Mouse (Mus musculus): ENCODE results near the gene Cbfa2t3. TPM values are rescaled to one million over a fixed set of nuclear protein-coding genes. Genes with fewer than 3 reads are reported as not detected.
A peak's percentile ranks its signal among the peaks of the same experiment; 100 is the strongest.

Gene Cbfa2t3
- total and polyA plus RNA-seq, 2 experiments from 2014 or later, result 5.6 to 9.5 TPM

- Histone ChIP-seq H3K27ac (ENCODE audit: low read depth, low read length) (no peak overlapping the region), H3K27me3 (ENCODE audit: insufficient read depth, low read length) (no peaks in the 10 kb centered on the region), H3K9me3 (ENCODE audit: low read length) (no peaks in the 10 kb centered on the region), H3K4me3 (ENCODE audit: low read depth, low read length) (no peak overlapping the region), H3K9ac (no peak overlapping the region), H3K36me3 (ENCODE audit: insufficient read depth) (no peaks in the 10 kb centered on the region), H3K4me1 (ENCODE audit: insufficient read depth) (peaks cover 31% of the 10 kb centered on the region), H3K4me2 (ENCODE audit: low read depth) (no peak overlapping the region)
- ATAC-seq, result no peak
- WGBS, result 86% methylated on average over 2 of the region's 2 CpGs
- DNase-seq, result no peak
- TF ChIP-seq CTCF (IDR thresholded peaks at IDR 0.05; ENCODE audit: low read depth), result no peak
Observed at GRCm38 (mm10) chr8:122661894-122662293, 37.0 kb downstream of the Cbfa2t3 start.

- 28% methylated on average over 7 of the region's 7 CpGs for WGBS
- Histone ChIP-seq H3K27me3 (ENCODE audit: insufficient read depth, low read length) (no peaks in the 10 kb centered on the region), H3K4me1 (ENCODE audit: insufficient read depth) (peaks cover 24% of the 10 kb centered on the region), H3K36me3 (ENCODE audit: insufficient read depth) (no peaks in the 10 kb centered on the region), H3K9me3 (ENCODE audit: low read length) (no peaks in the 10 kb centered on the region), H3K4me3 (ENCODE audit: low read depth, low read length) (no peak overlapping the region), H3K27ac (ENCODE audit: low read depth, low read length) (no peak overlapping the region), H3K9ac (no peak overlapping the region), H3K4me2 (ENCODE audit: low read depth) (no peak overlapping the region)
- DNase-seq (no peak), ATAC-seq (peak; percentile 44)
- no peak for TF ChIP-seq CTCF (IDR thresholded peaks at IDR 0.05; ENCODE audit: low read depth)
Observed at GRCm38 (mm10) chr8:122661138-122661537, 37.8 kb downstream of the Cbfa2t3 start.

GRCm38 (mm10) chr8:122660022-122660421, 38.9 kb downstream of the Cbfa2t3 start:
- WGBS, result 76% methylated on average over 2 of the region's 2 CpGs
- Histone ChIP-seq H3K9me3 (ENCODE audit: low read length) (no peaks in the 10 kb centered on the region), H3K4me3 (ENCODE audit: low read depth, low read length) (no peak overlapping the region), H3K9ac (no peak overlapping the region), H3K27ac (ENCODE audit: low read depth, low read length) (no peak overlapping the region), H3K36me3 (ENCODE audit: insufficient read depth) (no peaks in the 10 kb centered on the region), H3K4me1 (ENCODE audit: insufficient read depth) (peaks cover 14% of the 10 kb centered on the region), H3K27me3 (ENCODE audit: insufficient read depth, low read length) (no peaks in the 10 kb centered on the region), H3K4me2 (ENCODE audit: low read depth) (no peak overlapping the region)
- no peak for DNase-seq
- TF ChIP-seq CTCF (IDR thresholded peaks at IDR 0.05; ENCODE audit: low read depth), result peak; percentile 64
- no peak for ATAC-seq

GRCm38 (mm10) chr8:122658807-122659160, 40.1 kb downstream of the Cbfa2t3 start:
- Histone ChIP-seq H3K4me1 (ENCODE audit: insufficient read depth) (peaks cover 8% of the 10 kb centered on the region), H3K27me3 (ENCODE audit: insufficient read depth, low read length) (no peaks in the 10 kb centered on the region), H3K36me3 (ENCODE audit: insufficient read depth) (no peaks in the 10 kb centered on the region), H3K9ac (no peak overlapping the region), H3K4me3 (ENCODE audit: low read depth, low read length) (no peak overlapping the region), H3K27ac (ENCODE audit: low read depth, low read length) (no peak overlapping the region), H3K4me2 (ENCODE audit: low read depth) (no peak overlapping the region), H3K9me3 (ENCODE audit: low read length) (no peaks in the 10 kb centered on the region)
- 77% methylated on average over 9 of the region's 9 CpGs for WGBS
- no peak for TF ChIP-seq CTCF (IDR thresholded peaks at IDR 0.05; ENCODE audit: low read depth)
- DNase-seq (no peak), ATAC-seq (no peak)

- 75% methylated on average over 10 of the region's 10 CpGs for WGBS
- Histone ChIP-seq H3K4me1 (ENCODE audit: insufficient read depth) (peaks cover 8% of the 10 kb centered on the region), H3K27ac (ENCODE audit: low read depth, low read length) (no peak overlapping the region), H3K4me2 (ENCODE audit: low read depth) (no peak overlapping the region), H3K27me3 (ENCODE audit: insufficient read depth, low read length) (no peaks in the 10 kb centered on the region), H3K9ac (no peak overlapping the region), H3K4me3 (ENCODE audit: low read depth, low read length) (no peak overlapping the region), H3K9me3 (ENCODE audit: low read length) (no peaks in the 10 kb centered on the region), H3K36me3 (ENCODE audit: insufficient read depth) (no peaks in the 10 kb centered on the region)
- TF ChIP-seq CTCF (IDR thresholded peaks at IDR 0.05; ENCODE audit: low read depth), result no peak
- ATAC-seq (no peak), DNase-seq (no peak)
Observed at GRCm38 (mm10) chr8:122658149-122658806, 40.6 kb downstream of the Cbfa2t3 start.

GRCm38 (mm10) chr8:122656056-122656999, 42.6 kb downstream of the Cbfa2t3 start:
- ATAC-seq (no peak), DNase-seq (no peak)
- 90% methylated on average over 13 of the region's 13 CpGs for WGBS
- Histone ChIP-seq H3K4me3 (ENCODE audit: low read depth, low read length) (no peak overlapping the region), H3K9ac (no peak overlapping the region), H3K9me3 (ENCODE audit: low read length) (no peaks in the 10 kb centered on the region), H3K4me2 (ENCODE audit: low read depth) (no peak overlapping the region), H3K4me1 (ENCODE audit: insufficient read depth) (peaks cover 7% of the 10 kb centered on the region), H3K27ac (ENCODE audit: low read depth, low read length) (no peak overlapping the region), H3K36me3 (ENCODE audit: insufficient read depth) (no peaks in the 10 kb centered on the region), H3K27me3 (ENCODE audit: insufficient read depth, low read length) (no peaks in the 10 kb centered on the region)
- TF ChIP-seq CTCF (IDR thresholded peaks at IDR 0.05; ENCODE audit: low read depth), result no peak

- Histone ChIP-seq H3K4me2 (ENCODE audit: low read depth) (no peak overlapping the region), H3K27me3 (ENCODE audit: insufficient read depth, low read length) (no peaks in the 10 kb centered on the region), H3K27ac (ENCODE audit: low read depth, low read length) (no peak overlapping the region), H3K9me3 (ENCODE audit: low read length) (no peaks in the 10 kb centered on the region), H3K4me3 (ENCODE audit: low read depth, low read length) (no peak overlapping the region), H3K9ac (no peak overlapping the region), H3K4me1 (ENCODE audit: insufficient read depth) (no peaks in the 10 kb centered on the region), H3K36me3 (ENCODE audit: insufficient read depth) (0 out of 2 replicates have a peak, but pooled peaks cover under 1% of the 10 kb centered on the region)
- DNase-seq (no peak), ATAC-seq (no peak)
- 81% methylated on average over 7 of the region's 7 CpGs for WGBS
- no peak for TF ChIP-seq CTCF (IDR thresholded peaks at IDR 0.05; ENCODE audit: low read depth)
Observed at GRCm38 (mm10) chr8:122654768-122655167, 44.1 kb downstream of the Cbfa2t3 start.
